Mouse (Mus musculus): Measurements from ENCODE around the gene Golga2.

GRCm38 (mm10) chr2:32339912-32340642 is 52.9 kb downstream of the Golga2 start:
- TF ChIP-seq CTCF (IDR thresholded peaks at IDR 0.05; ENCODE audit: low read depth, low read length) (no peak), POLR2A (IDR thresholded peaks at IDR 0.05; ENCODE audit: insufficient read depth, low read length) (no peak), EP300 (IDR thresholded peaks at IDR 0.05; ENCODE audit: insufficient read depth, low read depth, low read length) (no peak)

All from ES-Bruce4 (cell line).